Mouse (Mus musculus): ENCODE data around the gene Dapk1. TPM values are rescaled to one million over a fixed set of nuclear protein-coding genes. Genes with fewer than 3 reads are reported as not detected.

Dapk1 gene
- polyA plus RNA-seq, 1 experiment from 2014 or later: 14.8 TPM

- WGBS: 94% methylated on average over 3 of the region's 3 CpGs
Measured at GRCm38 (mm10) chr13:60646791-60647190, 45.0 kb downstream of the Dapk1 start.

GRCm38 (mm10) chr13:60648350-60648749 is 46.6 kb downstream of the Dapk1 start:
- Histone ChIP-seq H3K36me3 (ENCODE audit: control insufficient read depth, insufficient read depth, low read length) (no peaks in the 10 kb centered on the region), H3K9me3 (ENCODE audit: control insufficient read depth, low read length) (no peaks in the 10 kb centered on the region), H3K4me3 (ENCODE audit: low read depth, low read length) (no peak overlapping the region), H3K4me2 (ENCODE audit: low read length) (no peak overlapping the region), H3K4me1 (replicated peaks; ENCODE audit: control insufficient read depth, insufficient read depth, low read length) (peaks cover 1% of the 10 kb centered on the region; the same call in 1 of the 2 replicates), H3K27ac (ENCODE audit: low read depth) (no peak overlapping the region), H3K9ac (ENCODE audit: low read length) (no peak overlapping the region), H3K27me3 (replicated peaks; ENCODE audit: control insufficient read depth, insufficient read depth, low read length) (no peaks in the 10 kb centered on the region)
- 94% methylated on average over 5 of the region's 5 CpGs for WGBS
- DNase-seq (ENCODE audit: low spot score): no peak
- ATAC-seq (replicated peaks; ENCODE audit: low FRiP score, low TSS enrichment, low read depth): no peak

More at GRCm38 (mm10) chr13:60646791-60647190, 45.0 kb downstream of the Dapk1 start:
- H3K4me2 ChIP-seq (ENCODE audit: low read length): no peak overlapping the region
- ATAC-seq (replicated peaks; ENCODE audit: low FRiP score, low TSS enrichment, low read depth) (no peak), DNase-seq (ENCODE audit: low spot score) (no peak)
- no peaks in the 10 kb centered on the region; the same call in 1 of the 2 replicates for H3K4me1 ChIP-seq (replicated peaks; ENCODE audit: control insufficient read depth, insufficient read depth, low read length)
- H3K27me3 ChIP-seq (replicated peaks; ENCODE audit: control insufficient read depth, insufficient read depth, low read length): no peaks in the 10 kb centered on the region
- H3K4me3 ChIP-seq (ENCODE audit: low read depth, low read length): no peak overlapping the region
- H3K9ac ChIP-seq (ENCODE audit: low read length): no peak overlapping the region
- H3K9me3 ChIP-seq (ENCODE audit: control insufficient read depth, low read length): no peaks in the 10 kb centered on the region
- H3K36me3 ChIP-seq (ENCODE audit: control insufficient read depth, insufficient read depth, low read length): no peaks in the 10 kb centered on the region
- H3K27ac ChIP-seq (ENCODE audit: low read depth): no peak overlapping the region

DNA sequence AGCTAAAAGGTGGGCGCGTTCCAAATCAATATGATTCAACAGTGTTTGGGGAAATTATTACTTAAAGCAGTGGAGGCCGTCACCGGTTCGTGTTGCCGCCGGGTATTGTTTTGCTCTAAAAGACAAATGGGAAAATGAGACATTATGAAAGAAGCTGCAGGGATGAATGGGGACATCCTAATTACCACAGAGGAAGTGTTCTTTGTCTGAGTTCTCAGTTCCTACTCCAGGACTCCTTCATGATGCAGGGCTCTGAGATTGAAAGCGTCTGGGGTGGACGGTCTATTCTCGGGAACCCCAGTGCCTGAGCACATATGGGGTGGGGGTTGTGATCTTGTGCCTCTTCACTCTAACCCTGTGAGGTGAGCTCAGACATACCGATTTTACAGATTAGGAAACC is 48.3 kb downstream of the Dapk1 start:
- Histone ChIP-seq H3K4me2 (ENCODE audit: low read length) (no peak overlapping the region), H3K4me3 (ENCODE audit: low read depth, low read length) (no peak overlapping the region), H3K27me3 (replicated peaks; ENCODE audit: control insufficient read depth, insufficient read depth, low read length) (no peaks in the 10 kb centered on the region), H3K36me3 (ENCODE audit: control insufficient read depth, insufficient read depth, low read length) (no peaks in the 10 kb centered on the region), H3K4me1 (replicated peaks; ENCODE audit: control insufficient read depth, insufficient read depth, low read length) (0 out of 2 replicates have a peak, but pooled peaks cover 5% of the 10 kb centered on the region), H3K9ac (ENCODE audit: low read length) (no peak overlapping the region), H3K27ac (ENCODE audit: low read depth) (no peak overlapping the region), H3K9me3 (ENCODE audit: control insufficient read depth, low read length) (no peaks in the 10 kb centered on the region)
- no peak for ATAC-seq (replicated peaks; ENCODE audit: low FRiP score, low TSS enrichment, low read depth)
- DNase-seq (ENCODE audit: low spot score): no peak
- WGBS: 88% methylated on average over 11 of the region's 11 CpGs

DNA sequence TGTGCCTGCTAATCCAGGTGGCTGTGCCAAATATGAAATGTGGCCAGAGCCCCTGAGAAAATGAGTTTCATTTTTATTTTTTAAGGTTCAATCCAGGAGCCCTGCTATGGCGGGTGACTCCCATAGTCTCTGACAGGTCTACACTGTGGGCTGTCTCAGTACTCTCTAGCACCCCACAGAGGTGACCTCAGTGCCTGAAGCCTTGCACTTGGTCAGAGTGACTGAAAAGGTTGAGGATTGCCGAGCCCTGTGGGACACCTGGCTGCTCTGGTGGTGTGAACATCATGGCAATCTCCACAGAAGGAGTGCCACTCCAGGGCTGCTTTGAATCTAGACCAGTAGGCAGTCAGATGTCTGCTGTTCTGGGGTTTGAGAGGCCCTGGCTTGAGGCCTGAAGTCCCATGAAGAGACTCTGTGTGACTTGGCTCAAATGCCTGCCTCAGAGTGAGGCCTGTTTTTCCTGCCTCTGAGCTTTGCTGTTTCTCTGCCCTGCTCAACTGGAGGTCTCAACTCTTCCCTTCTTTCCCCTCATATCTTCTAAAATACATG is 52.3 kb downstream of the Dapk1 start:
- DNase-seq (ENCODE audit: low spot score) (no peak), ATAC-seq (replicated peaks; ENCODE audit: low FRiP score, low TSS enrichment, low read depth) (no peak)
- Histone ChIP-seq H3K9ac (ENCODE audit: low read length) (no peak overlapping the region), H3K27ac (ENCODE audit: low read depth) (no peak overlapping the region), H3K9me3 (ENCODE audit: control insufficient read depth, low read length) (no peaks in the 10 kb centered on the region), H3K4me3 (ENCODE audit: low read depth, low read length) (no peak overlapping the region), H3K4me2 (ENCODE audit: low read length) (no peak overlapping the region), H3K4me1 (replicated peaks; ENCODE audit: control insufficient read depth, insufficient read depth, low read length) (0 out of 2 replicates have a peak, but pooled peaks cover 5% of the 10 kb centered on the region), H3K27me3 (replicated peaks; ENCODE audit: control insufficient read depth, insufficient read depth, low read length) (no peaks in the 10 kb centered on the region), H3K36me3 (ENCODE audit: control insufficient read depth, insufficient read depth, low read length) (no peaks in the 10 kb centered on the region)
- WGBS: 84% methylated on average over 2 of the region's 2 CpGs

DNA sequence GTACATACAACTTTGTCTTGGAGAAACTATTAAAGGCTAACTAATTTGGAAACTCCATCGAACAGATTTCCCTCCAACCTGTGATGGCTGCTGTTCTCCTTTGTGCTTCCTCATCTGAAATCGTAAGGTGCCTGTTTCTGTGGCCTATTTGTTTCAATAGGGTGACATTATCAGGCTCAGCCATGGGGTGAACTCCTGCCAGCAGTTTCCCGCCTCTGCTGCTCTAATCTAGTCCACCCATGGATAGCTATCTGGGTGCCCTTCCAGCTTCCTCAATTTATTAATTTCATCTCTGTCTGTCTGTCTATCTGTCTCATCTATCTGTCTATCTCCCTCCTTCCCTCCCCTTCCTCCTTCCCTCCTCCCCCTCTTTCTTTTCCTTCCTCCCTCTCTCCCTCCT is 53.5 kb downstream of the Dapk1 start:
- Histone ChIP-seq H3K9me3 (ENCODE audit: control insufficient read depth, low read length) (no peaks in the 10 kb centered on the region), H3K27ac (ENCODE audit: low read depth) (no peak overlapping the region), H3K4me1 (replicated peaks; ENCODE audit: control insufficient read depth, insufficient read depth, low read length) (0 out of 2 replicates have a peak, but pooled peaks cover 5% of the 10 kb centered on the region), H3K27me3 (replicated peaks; ENCODE audit: control insufficient read depth, insufficient read depth, low read length) (no peaks in the 10 kb centered on the region), H3K4me2 (ENCODE audit: low read length) (no peak overlapping the region), H3K4me3 (ENCODE audit: low read depth, low read length) (no peak overlapping the region), H3K9ac (ENCODE audit: low read length) (no peak overlapping the region), H3K36me3 (ENCODE audit: control insufficient read depth, insufficient read depth, low read length) (no peaks in the 10 kb centered on the region)
- DNase-seq (ENCODE audit: low spot score) (no peak), ATAC-seq (replicated peaks; ENCODE audit: low FRiP score, low TSS enrichment, low read depth) (no peak)
- 82% methylated on average over 3 of the region's 3 CpGs for WGBS

- DNase-seq (ENCODE audit: low spot score): no peak
- no peaks in the 10 kb centered on the region for H3K36me3 ChIP-seq (ENCODE audit: control insufficient read depth, insufficient read depth, low read length)
- H3K4me1 ChIP-seq (replicated peaks; ENCODE audit: control insufficient read depth, insufficient read depth, low read length): peaks cover 9% of the 10 kb centered on the region
- no peak overlapping the region for H3K27ac ChIP-seq (ENCODE audit: low read depth)
- H3K9me3 ChIP-seq (ENCODE audit: control insufficient read depth, low read length): no peaks in the 10 kb centered on the region
- WGBS: 90% methylated on average over 1 of the region's 1 CpGs
- no peak overlapping the region for H3K4me3 ChIP-seq (ENCODE audit: low read depth, low read length)
- H3K4me2 ChIP-seq (ENCODE audit: low read length): no peak overlapping the region
- no peak for ATAC-seq (replicated peaks; ENCODE audit: low FRiP score, low TSS enrichment, low read depth)
- H3K9ac ChIP-seq (ENCODE audit: low read length): no peak overlapping the region
- H3K27me3 ChIP-seq (replicated peaks; ENCODE audit: control insufficient read depth, insufficient read depth, low read length): no peaks in the 10 kb centered on the region
Measured at GRCm38 (mm10) chr13:60659600-60659999, 57.9 kb downstream of the Dapk1 start.

DNA sequence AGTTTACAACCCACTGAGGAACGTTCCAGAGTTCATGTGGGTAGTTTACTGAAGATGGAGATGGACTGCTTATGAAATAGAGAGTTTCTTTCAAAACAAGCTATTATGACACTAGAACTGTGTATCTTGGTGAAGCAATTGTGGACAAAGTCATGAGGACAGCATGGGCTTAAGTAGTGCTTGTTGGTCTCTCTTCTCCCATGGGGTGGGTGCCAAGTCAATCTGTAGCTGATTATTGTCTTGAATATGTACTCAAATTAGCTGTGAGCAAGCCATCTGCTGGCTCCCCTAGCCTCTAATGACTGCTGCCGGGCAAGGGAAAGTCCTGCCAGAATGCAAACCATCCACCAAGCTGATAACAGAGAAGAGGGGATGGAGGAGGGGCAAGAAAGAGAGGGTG is 58.3 kb downstream of the Dapk1 start:
- Histone ChIP-seq H3K27me3 (replicated peaks; ENCODE audit: control insufficient read depth, insufficient read depth, low read length) (no peaks in the 10 kb centered on the region), H3K9me3 (ENCODE audit: control insufficient read depth, low read length) (no peaks in the 10 kb centered on the region), H3K9ac (ENCODE audit: low read length) (no peak overlapping the region), H3K36me3 (ENCODE audit: control insufficient read depth, insufficient read depth, low read length) (no peaks in the 10 kb centered on the region), H3K27ac (ENCODE audit: low read depth) (no peak overlapping the region), H3K4me2 (ENCODE audit: low read length) (no peak overlapping the region), H3K4me1 (replicated peaks; ENCODE audit: control insufficient read depth, insufficient read depth, low read length) (peaks cover 9% of the 10 kb centered on the region), H3K4me3 (ENCODE audit: low read depth, low read length) (no peak overlapping the region)
- 46% methylated on average over 2 of the region's 2 CpGs for WGBS
- DNase-seq (ENCODE audit: low spot score): no peak
- no peak for ATAC-seq (replicated peaks; ENCODE audit: low FRiP score, low TSS enrichment, low read depth)

GRCm38 (mm10) chr13:60660711-60661261 is 59.0 kb downstream of the Dapk1 start:
- H3K9ac ChIP-seq (ENCODE audit: low read length): no peak overlapping the region
- H3K36me3 ChIP-seq (ENCODE audit: control insufficient read depth, insufficient read depth, low read length): no peaks in the 10 kb centered on the region
- H3K27ac ChIP-seq (ENCODE audit: low read depth): no peak overlapping the region
- H3K4me2 ChIP-seq (ENCODE audit: low read length): no peak overlapping the region
- H3K9me3 ChIP-seq (ENCODE audit: control insufficient read depth, low read length): no peaks in the 10 kb centered on the region
- no peaks in the 10 kb centered on the region for H3K27me3 ChIP-seq (replicated peaks; ENCODE audit: control insufficient read depth, insufficient read depth, low read length)
- 72% methylated on average over 9 of the region's 9 CpGs for WGBS
- H3K4me3 ChIP-seq (ENCODE audit: low read depth, low read length): no peak overlapping the region
- DNase-seq (ENCODE audit: low spot score) (no peak), ATAC-seq (replicated peaks; ENCODE audit: low FRiP score, low TSS enrichment, low read depth) (no peak)
- peaks cover 9% of the 10 kb centered on the region for H3K4me1 ChIP-seq (replicated peaks; ENCODE audit: control insufficient read depth, insufficient read depth, low read length)
